Mouse (Mus musculus): ENCODE measurements around the gene Pamr1. TPM values are rescaled to one million over a fixed set of nuclear protein-coding genes. Genes with fewer than 3 reads are reported as not detected.

The Pamr1 gene
- polyA plus RNA-seq, 1 experiment from 2014 or later = 28.7 TPM

DNA sequence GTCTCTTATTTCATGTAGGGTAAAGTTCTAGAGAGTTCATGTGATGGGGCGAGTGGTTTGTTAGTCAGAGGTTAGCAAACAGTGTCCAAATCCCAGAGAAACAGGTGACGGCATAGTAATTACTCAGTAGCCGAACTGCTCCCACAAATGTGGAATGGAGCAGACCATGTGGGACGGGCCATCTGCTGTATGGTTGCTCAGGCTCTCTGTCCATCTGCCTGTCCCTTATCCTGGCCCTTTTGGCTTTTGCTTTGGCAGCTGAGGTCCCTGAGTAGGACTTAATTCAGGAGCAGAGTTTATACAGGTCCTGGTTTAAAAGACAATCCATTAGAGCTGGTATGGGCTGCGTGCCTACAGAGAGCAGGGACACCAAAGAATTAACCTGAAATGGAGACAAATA is 72.4 kb downstream of the Pamr1 start:
- TF ChIP-seq CTCF (IDR thresholded peaks at IDR 0.05; ENCODE audit: low read depth) = no peak
- H3K4me1 ChIP-seq (replicated peaks; ENCODE audit: insufficient read depth, low read length) = no peaks in the 10 kb centered on the region
- no peak for DNase-seq (ENCODE audit: low spot score)
- WGBS = 75% methylated on average over 5 of the region's 5 CpGs
- H3K27ac ChIP-seq = no peak overlapping the region
- no peaks in the 10 kb centered on the region for H3K36me3 ChIP-seq (ENCODE audit: insufficient read depth, low read length)
- no peak overlapping the region for H3K4me3 ChIP-seq (replicated peaks; ENCODE audit: low read depth, low read length)
- H3K9me3 ChIP-seq (replicated peaks; ENCODE audit: low read length) = no peaks in the 10 kb centered on the region
- H3K27me3 ChIP-seq (ENCODE audit: insufficient read depth, low read length) = no peaks in the 10 kb centered on the region
- no peak overlapping the region for H3K4me2 ChIP-seq (ENCODE audit: low read length)
- H3K9ac ChIP-seq (ENCODE audit: low read depth, low read length) = no peak overlapping the region
- no peak for ATAC-seq (replicated peaks; ENCODE audit: low FRiP score, low read depth)

DNA sequence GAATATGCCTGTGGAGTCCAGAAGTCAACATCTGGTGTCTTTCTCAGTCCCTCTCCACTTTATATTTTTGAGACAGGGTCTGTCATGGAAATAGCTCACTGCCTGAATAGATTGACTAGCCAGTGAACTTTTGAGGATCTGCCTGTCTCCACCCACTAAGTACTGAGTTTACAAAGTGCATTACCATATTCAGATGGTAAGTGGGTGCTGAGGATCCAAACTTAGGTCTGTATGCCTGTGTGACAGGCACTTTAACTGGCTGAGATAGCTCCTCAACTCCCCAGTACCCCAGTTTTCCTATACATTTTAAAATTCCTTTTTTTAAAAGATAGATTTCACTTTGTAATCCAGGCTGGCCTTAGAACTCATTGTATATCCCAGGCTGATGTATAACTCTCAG is 73.1 kb downstream of the Pamr1 start:
- Histone ChIP-seq H3K27me3 (ENCODE audit: insufficient read depth, low read length) (no peaks in the 10 kb centered on the region), H3K9ac (ENCODE audit: low read depth, low read length) (no peak overlapping the region), H3K4me1 (replicated peaks; ENCODE audit: insufficient read depth, low read length) (no peaks in the 10 kb centered on the region), H3K4me3 (replicated peaks; ENCODE audit: low read depth, low read length) (no peak overlapping the region), H3K4me2 (ENCODE audit: low read length) (no peak overlapping the region), H3K27ac (no peak overlapping the region), H3K9me3 (replicated peaks; ENCODE audit: low read length) (no peaks in the 10 kb centered on the region), H3K36me3 (ENCODE audit: insufficient read depth, low read length) (no peaks in the 10 kb centered on the region)
- TF ChIP-seq CTCF (IDR thresholded peaks at IDR 0.05; ENCODE audit: low read depth) = no peak
- DNase-seq (ENCODE audit: low spot score) = no peak
- no peak for ATAC-seq (replicated peaks; ENCODE audit: low FRiP score, low read depth)

DNA sequence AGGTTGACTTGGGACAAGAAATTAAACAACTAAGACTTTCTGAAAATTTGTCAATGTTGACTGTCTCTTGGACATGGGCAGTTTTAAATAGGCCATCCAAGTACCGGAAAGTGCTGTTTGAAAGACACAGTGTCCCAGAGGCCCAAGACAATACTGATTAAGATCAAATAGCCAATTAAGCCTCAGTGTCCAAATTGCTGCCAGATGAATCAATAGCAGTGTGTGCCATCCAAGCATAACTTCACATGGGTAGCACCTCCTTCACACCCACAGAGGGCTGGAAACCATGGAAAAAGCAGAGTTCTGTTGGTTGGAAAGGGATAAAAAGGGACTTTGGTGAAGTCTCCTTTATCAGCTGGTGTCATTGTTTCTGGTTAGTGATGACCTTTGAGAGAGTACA is 74.7 kb downstream of the Pamr1 start:
- WGBS = 96% methylated on average over 1 of the region's 1 CpGs
- no peak overlapping the region for H3K9ac ChIP-seq (ENCODE audit: low read depth, low read length)
- H3K36me3 ChIP-seq (ENCODE audit: insufficient read depth, low read length) = no peaks in the 10 kb centered on the region
- H3K27me3 ChIP-seq (ENCODE audit: insufficient read depth, low read length) = no peaks in the 10 kb centered on the region
- no peak overlapping the region for H3K4me2 ChIP-seq (ENCODE audit: low read length)
- no peaks in the 10 kb centered on the region for H3K4me1 ChIP-seq (replicated peaks; ENCODE audit: insufficient read depth, low read length)
- no peak overlapping the region for H3K27ac ChIP-seq
- ATAC-seq (replicated peaks; ENCODE audit: low FRiP score, low read depth) = no peak
- H3K4me3 ChIP-seq (replicated peaks; ENCODE audit: low read depth, low read length) = no peak overlapping the region
- TF ChIP-seq CTCF (IDR thresholded peaks at IDR 0.05; ENCODE audit: low read depth) = no peak
- no peaks in the 10 kb centered on the region for H3K9me3 ChIP-seq (replicated peaks; ENCODE audit: low read length)
- no peak for DNase-seq (ENCODE audit: low spot score)

- no peak overlapping the region for H3K4me3 ChIP-seq (replicated peaks; ENCODE audit: low read depth, low read length)
- 92% methylated on average over 4 of the region's 4 CpGs for WGBS
- TF ChIP-seq CTCF (IDR thresholded peaks at IDR 0.05; ENCODE audit: low read depth) = no peak
Observed at GRCm38 (mm10) chr2:102632361-102632760, 82.5 kb downstream of the Pamr1 start.

DNA sequence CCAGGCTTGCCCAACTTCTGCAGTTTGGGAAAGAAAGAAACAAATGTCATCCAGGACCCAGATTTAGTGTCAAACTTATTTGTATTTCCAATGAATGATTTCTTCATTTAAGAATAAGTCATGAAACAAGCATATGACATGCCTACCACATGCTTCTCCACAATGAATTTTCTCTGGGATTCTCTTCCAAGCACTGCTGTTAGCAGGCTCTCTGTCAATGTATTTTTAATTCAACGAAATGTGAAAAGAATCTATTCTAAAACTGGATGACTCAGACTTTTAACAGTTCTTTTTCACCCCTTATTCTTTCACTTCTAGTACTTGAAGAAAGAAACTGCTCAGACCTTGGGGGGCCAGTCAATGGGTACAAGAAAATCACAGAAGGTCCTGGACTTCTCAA is 84.2 kb downstream of the Pamr1 start:
- WGBS = 93% methylated on average over 1 of the region's 1 CpGs

More at GRCm38 (mm10) chr2:102632361-102632760, 82.5 kb downstream of the Pamr1 start:
- DNase-seq (ENCODE audit: low spot score) (no peak), ATAC-seq (replicated peaks; ENCODE audit: low FRiP score, low read depth) (no peak)
- Histone ChIP-seq H3K9me3 (replicated peaks; ENCODE audit: low read length) (no peaks in the 10 kb centered on the region), H3K9ac (ENCODE audit: low read depth, low read length) (no peak overlapping the region), H3K4me1 (replicated peaks; ENCODE audit: insufficient read depth, low read length) (no peaks in the 10 kb centered on the region), H3K27ac (no peak overlapping the region), H3K4me2 (ENCODE audit: low read length) (no peak overlapping the region), H3K36me3 (ENCODE audit: insufficient read depth, low read length) (no peaks in the 10 kb centered on the region), H3K27me3 (ENCODE audit: insufficient read depth, low read length) (no peaks in the 10 kb centered on the region)

DNA sequence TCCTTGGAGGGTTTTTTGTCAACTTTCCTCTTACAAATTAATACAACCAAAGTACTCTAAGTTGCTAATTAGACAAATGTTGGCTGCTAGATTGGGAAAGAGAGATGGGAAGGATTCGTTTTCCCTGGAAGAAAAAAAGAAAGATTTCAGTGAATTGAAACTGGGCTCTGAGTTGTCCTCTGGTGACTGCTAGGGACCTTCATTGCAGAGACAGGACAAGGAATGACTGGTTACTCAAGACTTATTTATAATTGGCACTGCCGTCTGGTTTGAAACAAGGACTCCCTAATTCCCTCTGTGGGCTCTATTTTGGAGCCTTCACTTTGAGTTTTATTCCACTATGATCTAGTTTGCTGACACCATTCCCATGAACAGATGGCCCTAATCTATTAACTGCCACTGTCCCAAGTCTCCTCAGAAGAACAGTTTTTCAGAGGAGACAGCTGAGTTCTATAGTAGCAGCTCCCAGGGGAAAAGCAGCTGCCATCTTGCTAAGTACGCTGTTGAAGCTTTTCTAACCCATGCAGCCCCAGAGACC is 85.8 kb downstream of the Pamr1 start:
- no peaks in the 10 kb centered on the region for H3K36me3 ChIP-seq (ENCODE audit: insufficient read depth, low read length)
- WGBS = 80% methylated on average over 3 of the region's 3 CpGs
- no peaks in the 10 kb centered on the region for H3K27me3 ChIP-seq (ENCODE audit: insufficient read depth, low read length)
- TF ChIP-seq CTCF (IDR thresholded peaks at IDR 0.05; ENCODE audit: low read depth) = no peak
- H3K9ac ChIP-seq (ENCODE audit: low read depth, low read length) = no peak overlapping the region
- no peak overlapping the region for H3K4me3 ChIP-seq (replicated peaks; ENCODE audit: low read depth, low read length)
- H3K4me1 ChIP-seq (replicated peaks; ENCODE audit: insufficient read depth, low read length) = no peaks in the 10 kb centered on the region
- no peak overlapping the region for H3K4me2 ChIP-seq (ENCODE audit: low read length)
- no peaks in the 10 kb centered on the region for H3K9me3 ChIP-seq (replicated peaks; ENCODE audit: low read length)
- DNase-seq (ENCODE audit: low spot score) (no peak), ATAC-seq (replicated peaks; ENCODE audit: low FRiP score, low read depth) (no peak)
- H3K27ac ChIP-seq = no peak overlapping the region

More for the DNA sequence above, 84.2 kb downstream of the Pamr1 start:
- Histone ChIP-seq H3K9ac (ENCODE audit: low read depth, low read length) (no peak overlapping the region), H3K4me1 (replicated peaks; ENCODE audit: insufficient read depth, low read length) (no peaks in the 10 kb centered on the region), H3K4me3 (replicated peaks; ENCODE audit: low read depth, low read length) (no peak overlapping the region), H3K9me3 (replicated peaks; ENCODE audit: low read length) (no peaks in the 10 kb centered on the region), H3K4me2 (ENCODE audit: low read length) (no peak overlapping the region), H3K36me3 (ENCODE audit: insufficient read depth, low read length) (no peaks in the 10 kb centered on the region), H3K27me3 (ENCODE audit: insufficient read depth, low read length) (no peaks in the 10 kb centered on the region), H3K27ac (no peak overlapping the region)
- TF ChIP-seq CTCF (IDR thresholded peaks at IDR 0.05; ENCODE audit: low read depth) = no peak
- no peak for DNase-seq (ENCODE audit: low spot score)
- ATAC-seq (replicated peaks; ENCODE audit: low FRiP score, low read depth) = no peak

DNA sequence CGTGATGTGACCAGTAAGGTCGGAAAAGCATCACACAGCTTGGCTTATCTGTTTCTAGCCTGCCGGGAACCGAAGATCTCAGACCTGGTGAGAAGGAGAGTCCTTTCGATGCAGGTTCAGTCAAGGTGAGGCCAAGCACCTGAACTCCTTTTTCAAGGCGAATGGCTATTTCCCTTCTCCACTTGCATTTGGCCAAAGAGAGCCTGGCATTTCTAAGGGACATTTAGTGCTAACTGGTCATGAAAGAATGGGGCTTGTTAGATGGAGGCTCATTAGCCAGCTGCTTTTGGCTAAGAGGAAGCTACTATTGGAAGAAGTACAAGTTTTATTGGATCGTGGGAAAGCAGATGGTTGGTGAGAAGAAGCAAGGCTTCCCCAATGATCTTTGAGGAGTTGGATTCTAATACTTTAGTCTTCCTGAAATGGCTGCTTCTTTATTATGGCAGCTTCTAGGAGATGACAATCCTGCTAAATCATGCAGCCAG is 86.3 kb downstream of the Pamr1 start:
- Histone ChIP-seq H3K9me3 (replicated peaks; ENCODE audit: low read length) (no peaks in the 10 kb centered on the region), H3K27me3 (ENCODE audit: insufficient read depth, low read length) (no peaks in the 10 kb centered on the region), H3K4me1 (replicated peaks; ENCODE audit: insufficient read depth, low read length) (no peaks in the 10 kb centered on the region), H3K27ac (no peak overlapping the region), H3K9ac (ENCODE audit: low read depth, low read length) (no peak overlapping the region), H3K36me3 (ENCODE audit: insufficient read depth, low read length) (no peaks in the 10 kb centered on the region), H3K4me3 (replicated peaks; ENCODE audit: low read depth, low read length) (no peak overlapping the region), H3K4me2 (ENCODE audit: low read length) (no peak overlapping the region)
- TF ChIP-seq CTCF (IDR thresholded peaks at IDR 0.05; ENCODE audit: low read depth) = no peak
- DNase-seq (ENCODE audit: low spot score) (no peak), ATAC-seq (replicated peaks; ENCODE audit: low FRiP score, low read depth) (no peak)
- 91% methylated on average over 7 of the region's 7 CpGs for WGBS

Data from kidney, postnatal 0 days (tissue).